Mouse (Mus musculus) brain, embryonic 14.5 days (tissue): Measurements from ENCODE around the gene Mgst3. TPM values are rescaled to one million over a fixed set of nuclear protein-coding genes. Genes with fewer than 3 reads are reported as not detected.

Source experiments
- DNase-seq: peaks from one replicate; pipeline ENCODE4 v3.0.0-alpha.2; 2011; ENCODE audit warnings: low read depth
- CTCF ChIP-seq: fragments of 200-500 bp; IDR thresholded peaks from 2 replicates; pipeline ENCODE4 v1.5.1; 2012; ENCODE audit warnings: inconsistent platforms, mild to moderate bottlenecking, moderate library complexity, borderline replicate concordance; ENCODE audit not compliant: insufficient read depth, insufficient read length; ENCODE audit errors: extremely low read depth
- POLR2A ChIP-seq: fragments of 200-500 bp; IDR thresholded peaks from 2 replicates; pipeline ENCODE4 v1.6.1; 2012; ENCODE audit warnings: mild to moderate bottlenecking, inconsistent platforms, borderline replicate concordance; ENCODE audit not compliant: poor library complexity, insufficient read depth, insufficient read length, severe bottlenecking; ENCODE audit errors: extremely low read depth
- polyA plus RNA-seq: library from polyadenylated mRNA; depleted of rRNA; stranded (reverse); fragments of >200 nt; gene quantifications from 2 replicates; pipeline ENCODE4 v1.2.3, GENCODE M21; 2012

Gene Mgst3
- polyA plus RNA-seq, 1 experiment, result 113 TPM

DNA sequence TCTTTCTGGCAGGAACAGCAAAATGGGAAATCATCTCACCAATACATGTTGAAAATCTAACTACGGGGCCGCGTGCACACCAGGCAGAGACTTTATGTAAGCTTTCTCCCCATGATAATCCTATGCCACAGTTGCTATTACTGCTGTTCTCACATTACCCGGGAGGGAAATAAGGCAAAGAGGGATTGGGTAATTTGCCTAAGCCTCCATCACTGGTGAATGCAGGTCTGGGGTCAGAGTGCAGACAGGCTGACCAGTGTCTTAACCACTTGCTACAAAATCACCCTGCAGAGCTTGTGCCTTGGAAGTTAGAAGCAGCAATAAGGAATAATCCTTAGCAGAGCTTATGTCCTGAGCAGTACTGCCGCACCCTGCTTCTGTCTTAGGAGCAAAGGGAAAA lies 8.0 kb downstream of the Mgst3 start:
- TF ChIP-seq POLR2A (no peak), CTCF (no peak)

DNA sequence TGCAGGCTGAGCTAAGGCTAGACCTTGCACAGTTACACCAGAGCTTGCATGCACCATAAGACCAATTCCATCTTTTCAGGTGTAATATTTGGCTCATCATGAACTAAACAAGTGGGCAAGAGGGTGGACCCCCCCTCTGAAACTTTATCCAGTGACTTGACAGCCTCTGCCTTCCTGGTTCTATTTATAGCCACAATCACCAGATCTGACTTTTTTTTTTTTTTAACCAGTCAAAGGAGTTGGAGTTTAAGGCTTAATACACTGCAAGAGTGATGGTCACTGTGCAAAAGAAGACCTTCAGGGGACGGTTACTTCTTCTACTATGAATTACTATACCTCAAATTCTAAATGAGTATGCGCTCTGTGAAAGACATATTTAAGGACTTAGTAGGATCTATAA lies 8.4 kb downstream of the Mgst3 start:
- no peak for TF ChIP-seq POLR2A

More for the DNA sequence above, 8.0 kb downstream of the Mgst3 start:
- no peak for DNase-seq

DNA sequence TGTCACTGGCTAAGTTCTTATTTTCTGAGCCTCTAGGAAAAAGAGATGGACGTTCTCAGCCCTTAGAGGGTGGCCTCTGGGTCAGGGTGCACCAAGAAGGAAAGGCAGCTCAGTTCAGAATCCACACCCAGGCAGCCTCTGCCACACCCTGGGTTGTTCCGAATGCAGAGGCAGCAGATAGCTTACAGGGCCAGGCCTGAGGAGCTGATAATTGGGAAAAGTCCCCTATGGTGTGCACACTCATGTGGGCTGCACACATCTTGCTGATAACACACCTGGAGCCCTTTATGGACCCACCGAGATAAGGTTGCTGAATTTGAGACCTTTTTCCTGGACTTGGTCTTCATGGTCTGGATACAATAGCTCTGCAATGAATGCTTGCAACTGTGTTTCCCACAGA lies 9.5 kb downstream of the Mgst3 start:
- TF ChIP-seq POLR2A (no peak), CTCF (no peak)
- DNase-seq, result no peak

More for the DNA sequence above, 8.4 kb downstream of the Mgst3 start:
- DNase-seq, result no peak

DNA sequence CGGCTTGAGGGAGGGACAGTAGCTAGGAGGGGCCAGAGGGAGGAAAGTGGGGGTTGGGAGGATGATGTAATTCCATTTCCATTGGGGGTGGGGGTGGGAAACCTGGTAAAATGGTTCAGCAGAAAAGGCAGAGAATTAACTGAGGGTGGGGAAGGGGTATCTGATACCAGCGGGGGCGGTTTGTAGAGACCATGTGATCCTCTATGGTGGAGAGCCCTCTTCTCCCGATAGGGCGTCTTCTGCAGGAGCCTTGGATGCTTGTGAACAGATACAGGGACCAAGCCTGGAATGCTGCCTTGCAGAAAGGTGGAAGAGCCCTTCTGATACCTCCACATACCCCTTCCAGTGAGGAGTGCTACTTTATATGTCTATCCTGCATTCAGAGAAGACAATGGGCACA lies 10.5 kb downstream of the Mgst3 start:
- no peak for DNase-seq
- TF ChIP-seq POLR2A, result no peak

DNA sequence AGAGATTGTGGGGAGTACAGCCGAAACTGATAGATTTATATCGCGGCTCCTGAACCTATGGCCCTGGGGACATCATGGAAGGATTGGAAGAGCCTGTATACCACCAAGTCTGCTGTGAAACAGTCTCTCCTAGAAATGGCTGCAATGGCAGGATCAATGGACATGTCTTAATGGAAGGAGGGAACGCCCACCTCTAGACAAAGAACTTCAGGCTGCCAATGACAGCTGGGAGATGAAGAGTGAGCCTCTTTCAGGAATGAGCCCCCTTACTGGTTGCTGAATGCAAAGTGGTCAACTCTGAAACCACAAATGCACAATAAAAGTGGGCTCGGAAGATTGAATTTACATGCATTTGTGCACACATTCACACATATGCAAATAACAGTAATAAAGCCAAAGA lies 10.9 kb downstream of the Mgst3 start:
- no peak for DNase-seq
- no peak for TF ChIP-seq POLR2A
- no peak for TF ChIP-seq CTCF

DNA sequence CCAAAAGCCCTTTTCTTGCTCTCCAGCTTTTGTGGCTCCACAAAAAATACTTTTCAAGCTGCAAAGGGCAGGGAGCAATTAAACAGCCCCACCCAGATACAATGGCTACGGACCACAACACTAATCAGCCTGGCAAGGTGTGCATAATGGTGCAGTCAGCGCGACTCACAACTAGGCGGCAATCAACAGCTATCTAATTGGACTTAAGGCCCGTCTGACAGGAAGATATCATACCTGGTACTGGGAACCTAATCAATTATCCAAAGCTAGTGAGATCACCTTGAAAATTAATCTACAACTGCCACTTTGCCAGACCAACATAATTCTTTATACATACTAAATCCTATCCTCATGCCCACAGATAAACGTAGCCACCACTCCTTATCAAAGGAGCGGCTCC lies 11.3 kb downstream of the Mgst3 start:
- no peak for TF ChIP-seq CTCF
- TF ChIP-seq POLR2A, result no peak
- DNase-seq, result no peak

DNA sequence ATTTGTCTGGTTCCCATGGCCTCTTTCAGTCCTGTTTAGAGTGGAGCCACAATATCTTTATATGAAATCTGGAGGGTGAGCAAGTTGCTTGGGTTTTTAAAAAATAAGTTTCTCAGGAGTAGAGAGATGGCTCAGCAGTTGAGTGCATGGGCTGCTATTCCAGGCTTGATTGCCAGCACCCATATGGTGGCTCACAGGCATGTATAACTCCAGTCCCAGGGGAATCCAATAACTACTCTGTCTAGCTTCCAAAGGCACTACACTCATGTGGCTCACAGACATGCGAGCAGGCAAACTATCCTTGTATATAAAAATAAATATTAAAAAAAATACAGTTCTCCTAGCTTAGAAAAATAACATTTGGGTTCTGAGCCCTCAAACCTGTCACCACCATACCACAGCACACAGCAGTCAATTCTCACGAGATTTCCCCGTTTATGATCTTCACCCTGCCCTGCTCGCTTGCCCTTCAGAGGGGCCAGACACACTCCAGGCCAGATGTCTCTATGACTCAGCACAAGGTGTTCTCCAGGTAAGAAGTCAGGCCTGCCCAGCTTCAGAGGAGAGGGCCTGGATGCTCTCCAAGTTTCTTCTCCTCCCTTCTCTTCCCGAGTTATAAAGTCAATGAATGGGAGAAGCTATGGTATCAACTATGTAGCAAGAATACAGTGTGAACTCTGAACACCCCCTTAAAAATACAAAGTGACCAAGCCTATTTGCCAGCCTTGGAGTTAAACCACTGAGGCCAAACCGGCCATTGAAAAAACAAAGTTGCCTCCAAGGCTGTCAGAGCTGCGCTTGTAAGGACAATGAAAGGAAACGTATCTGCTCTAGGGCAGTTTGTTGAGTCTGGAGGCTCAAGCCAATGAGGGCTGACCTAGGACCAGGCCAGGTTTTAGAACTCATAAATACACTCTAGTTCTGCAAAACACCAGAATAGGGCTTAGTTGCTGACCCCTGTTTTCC lies 12.3 kb downstream of the Mgst3 start:
- TF ChIP-seq CTCF, result no peak
- TF ChIP-seq POLR2A, result no peak
- DNase-seq, result peak; percentile 32

DNA sequence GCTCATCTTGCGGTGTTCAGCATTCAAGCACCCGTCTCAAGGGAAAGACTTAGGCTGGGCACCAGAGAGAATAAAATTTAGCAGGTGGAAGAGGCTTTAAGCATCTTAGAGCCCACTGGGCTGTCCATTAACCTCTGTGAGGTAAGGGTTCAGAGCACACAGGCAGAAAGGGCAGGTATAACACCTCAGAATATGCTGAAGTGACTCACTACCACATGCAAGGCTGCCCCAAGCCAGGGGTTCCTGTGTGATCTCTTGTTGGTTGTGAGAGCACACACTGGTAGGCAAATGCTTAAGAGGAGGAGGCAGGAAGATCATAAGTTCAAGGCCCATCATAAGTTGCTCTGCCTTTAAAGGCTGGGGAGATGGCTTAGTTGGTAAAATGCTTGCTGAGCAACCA lies 13.4 kb downstream of the Mgst3 start:
- TF ChIP-seq CTCF (no peak), POLR2A (no peak)
- DNase-seq, result no peak

DNA sequence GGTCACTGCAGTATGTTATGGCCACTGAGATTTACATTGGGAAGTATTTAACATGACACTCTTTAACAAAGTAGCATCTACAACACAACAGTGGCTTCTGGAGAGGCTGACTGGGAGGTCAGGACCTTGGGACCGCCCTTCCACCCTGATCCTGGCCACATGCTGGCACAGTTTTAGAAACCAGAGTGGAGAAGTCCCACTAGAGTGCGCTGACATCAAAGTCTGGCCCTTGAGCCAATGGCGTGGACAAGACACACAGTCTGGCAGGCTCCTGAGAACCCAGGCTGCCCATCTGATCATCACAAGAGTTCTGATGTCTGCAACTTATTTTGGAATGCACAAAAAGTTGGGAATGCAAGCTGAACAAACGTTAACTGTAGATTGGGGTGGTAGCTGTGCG lies 13.9 kb downstream of the Mgst3 start:
- DNase-seq, result no peak
- TF ChIP-seq CTCF (no peak), POLR2A (no peak)

DNA sequence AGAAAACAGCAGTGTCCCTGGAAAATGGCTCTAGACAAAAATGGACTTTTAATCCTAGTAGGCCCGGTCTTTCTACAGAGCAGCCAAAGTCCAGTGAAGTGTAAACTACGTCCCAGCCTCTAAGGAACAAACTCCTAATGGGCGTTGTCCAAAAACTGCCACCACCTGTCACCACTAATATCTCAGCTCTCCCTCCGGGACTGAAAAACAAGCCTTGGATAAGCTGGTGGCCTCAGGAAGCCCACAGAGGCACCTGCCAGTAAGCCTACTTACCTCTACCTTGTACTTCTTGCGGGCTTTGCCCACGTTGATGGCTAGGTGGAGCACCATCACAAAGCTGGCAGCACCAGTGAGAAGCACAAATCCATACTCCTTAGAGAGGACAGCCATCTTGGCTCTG lies 15.6 kb downstream of the Mgst3 start:
- no peak for DNase-seq
- TF ChIP-seq POLR2A (no peak), CTCF (no peak)

DNA sequence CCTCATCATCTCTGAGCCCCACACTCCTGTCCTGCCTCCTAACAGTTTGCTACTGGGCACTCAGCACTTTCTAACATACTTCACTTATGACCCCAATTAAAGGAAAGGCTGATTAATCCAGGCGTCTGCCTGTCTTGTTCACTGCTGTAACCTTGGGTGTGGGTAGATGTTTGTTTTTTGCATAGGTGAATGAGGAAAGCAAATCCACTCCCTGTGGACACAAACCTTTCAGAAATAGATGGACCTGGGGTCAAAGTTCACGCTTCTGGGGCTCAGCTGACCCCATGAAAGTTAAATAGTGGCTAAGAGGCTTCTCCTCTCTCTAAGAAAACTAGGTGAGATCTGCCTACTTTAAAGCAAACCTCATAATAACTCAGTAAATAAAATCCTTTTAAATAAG lies 18.7 kb downstream of the Mgst3 start:
- no peak for TF ChIP-seq CTCF
- TF ChIP-seq POLR2A, result no peak
- no peak for DNase-seq

DNA sequence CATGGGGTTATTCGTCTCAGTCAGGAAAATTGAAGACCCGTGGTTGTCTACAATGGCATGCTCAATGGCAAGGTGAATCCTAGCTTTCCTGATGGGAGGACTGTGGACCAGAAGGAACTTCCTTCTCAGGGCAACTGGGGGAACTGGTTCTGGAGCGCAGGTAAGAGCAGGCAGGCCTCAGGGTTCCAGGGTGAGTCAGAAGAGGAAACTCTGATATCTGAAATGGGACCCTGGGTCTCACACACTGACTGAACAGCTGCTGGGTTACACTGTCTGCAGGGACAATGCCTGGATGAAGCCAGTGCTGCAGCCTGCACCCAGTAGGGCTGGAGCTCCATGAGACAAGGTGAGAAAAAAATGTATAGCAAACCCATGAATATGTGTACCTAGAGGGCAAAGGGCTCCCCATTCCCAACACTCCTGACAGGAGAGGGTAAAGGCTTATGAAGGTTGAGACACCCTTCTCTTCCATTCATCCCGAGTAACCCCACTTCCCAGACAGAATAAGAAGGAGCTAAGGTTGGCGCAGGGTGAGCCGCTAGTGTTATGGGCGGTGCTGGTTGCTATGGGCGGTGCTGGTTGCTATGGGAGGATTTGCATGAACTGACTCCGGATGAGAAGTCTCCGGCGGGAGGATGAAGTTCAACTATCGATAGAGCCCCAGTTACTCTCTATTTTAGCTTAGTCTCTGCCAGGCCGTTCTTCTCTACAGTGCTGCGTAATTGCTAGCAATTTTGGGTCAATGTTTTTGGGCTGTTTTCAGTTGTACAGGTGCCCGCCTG lies 19.4 kb downstream of the Mgst3 start:
- peak; percentile 59 for DNase-seq
- no peak for TF ChIP-seq CTCF

DNA sequence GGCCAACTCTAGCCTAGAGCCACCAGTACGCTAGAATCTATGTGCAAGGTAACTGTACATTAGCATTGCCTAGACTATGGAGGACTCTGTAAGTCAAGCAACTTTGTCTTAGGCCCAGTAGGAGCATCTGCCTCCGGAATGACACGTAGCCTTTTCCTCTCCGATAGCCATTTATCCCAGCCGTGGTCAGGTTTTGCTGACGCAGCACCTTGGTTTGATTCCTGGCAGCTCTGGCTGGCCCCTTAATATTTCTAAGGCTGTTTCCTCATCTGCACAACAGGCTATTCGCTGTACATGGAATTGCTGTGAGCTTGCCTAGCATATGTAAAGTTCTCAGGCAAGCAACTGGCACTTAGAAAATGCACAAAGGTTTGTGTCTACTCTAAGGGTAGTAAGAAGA lies 20.9 kb downstream of the Mgst3 start:
- DNase-seq, result no peak
- TF ChIP-seq POLR2A, result no peak
- no peak for TF ChIP-seq CTCF

DNA sequence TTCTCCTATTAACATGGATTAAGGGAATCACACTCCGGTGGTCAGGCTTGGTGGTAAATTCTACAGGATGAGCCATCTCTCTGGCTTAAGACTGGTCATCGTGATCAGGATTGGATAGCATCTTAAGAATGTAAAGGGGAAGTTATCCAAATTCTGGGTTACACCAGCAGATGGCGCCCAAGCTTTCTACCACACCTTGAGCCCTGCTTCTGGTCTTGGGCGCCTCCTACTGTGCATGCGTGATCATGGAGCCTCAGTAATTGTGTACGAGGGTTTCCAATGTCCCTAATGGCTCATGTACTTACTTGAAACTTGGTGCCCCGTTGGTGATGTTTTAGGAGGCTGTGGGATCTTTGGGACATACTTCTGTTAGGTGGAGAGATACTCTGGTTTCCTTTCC lies 23.7 kb downstream of the Mgst3 start:
- peak; percentile 86 for DNase-seq
- peak; percentile 93 for TF ChIP-seq CTCF
- TF ChIP-seq POLR2A, result no peak
